Mouse (Mus musculus) embryonic facial prominence, embryonic 15.5 days (tissue): ENCODE data around the gene Gfra1. TPM values are rescaled to one million over a fixed set of nuclear protein-coding genes. Genes with fewer than 3 reads are reported as not detected.

ENCODE experiments used
- ATAC-seq: fragments of 200-750 bp; cut with Nextera tagmentation; 2 replicates; pipeline ENCODE4 v1.8.0; 2017; ENCODE audit warnings: low read depth, moderate TSS enrichment; ENCODE audit not compliant: insufficient number of reproducible peaks, low FRiP score, low TSS enrichment
- H3K27ac ChIP-seq: fragments of 300-500 bp; sonication (generic); replicated peaks from 2 replicates; pipeline ENCODE4 v1.5.1; 2015; ENCODE audit warnings: mild to moderate bottlenecking, inconsistent platforms
- H3K27me3 ChIP-seq: fragments of 300-500 bp; sonication (generic); 2 replicates; pipeline ENCODE4 v1.6.1; 2015; ENCODE audit warnings: inconsistent platforms
- H3K36me3 ChIP-seq: fragments of 300-500 bp; sonication (generic); 2 replicates; pipeline ENCODE4 v1.6.1; 2015; ENCODE audit warnings: mild to moderate bottlenecking, inconsistent platforms
- H3K4me1 ChIP-seq: fragments of 300-500 bp; sonication (generic); 2 replicates; pipeline ENCODE4 v1.6.1; 2015; ENCODE audit warnings: inconsistent platforms
- H3K4me2 ChIP-seq: fragments of 300-500 bp; sonication (generic); replicated peaks from 2 replicates; pipeline ENCODE4 v1.6.1; 2015; ENCODE audit warnings: mild to moderate bottlenecking, inconsistent platforms
- H3K4me3 ChIP-seq: fragments of 300-500 bp; sonication (generic); replicated peaks from 2 replicates; pipeline ENCODE4 v1.5.1; 2015; ENCODE audit warnings: mild to moderate bottlenecking, inconsistent platforms
- H3K9ac ChIP-seq: fragments of 300-500 bp; sonication (generic); 2 replicates; pipeline ENCODE4 v1.6.1; 2015; ENCODE audit warnings: inconsistent platforms
- H3K9me3 ChIP-seq: fragments of 300-500 bp; sonication (generic); replicated peaks from 2 replicates; pipeline ENCODE4 v1.6.1; 2016; ENCODE audit warnings: inconsistent platforms
- WGBS: fragments of 180-500 bp; shearing (Covaris S2); methylation state at CpG from one replicate; pipeline ENCODE4 v1.1.7; 2015; 5-methylcytosine and 5-hydroxymethylcytosine counted together
- polyA plus RNA-seq: library from polyadenylated mRNA; unstranded; fragments of >200 nt; fragmentation: Nextera tagmentation; extraction: Ambion mirVana; gene quantifications from 2 replicates; pipeline ENCODE4 v1.2.1, GENCODE M21; 2015

Gfra1 gene
- polyA plus RNA-seq, 1 experiment from 2014 or later = 55.4 TPM

DNA sequence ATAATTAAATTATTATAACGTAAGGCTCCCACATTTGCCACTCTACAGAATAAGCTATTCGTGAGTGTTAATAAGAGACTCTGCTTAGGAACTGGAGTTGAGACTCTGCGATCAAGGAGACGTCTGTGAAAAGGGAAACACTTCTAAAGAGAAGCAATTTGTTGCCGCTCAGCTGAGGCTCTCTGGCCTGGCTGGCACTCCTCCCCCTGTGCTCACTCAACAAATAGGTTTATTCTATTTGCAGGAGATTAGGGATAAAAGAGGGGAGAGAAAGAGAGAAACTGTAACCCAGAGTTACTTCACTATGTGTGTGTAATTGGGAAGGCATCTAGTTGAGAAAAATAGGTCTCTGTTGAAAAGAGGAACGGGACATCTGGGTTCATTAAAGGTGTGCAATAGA lies 204.6 kb downstream of the Gfra1 start:
- Histone ChIP-seq H3K27me3 (no peaks in the 10 kb centered on the region), H3K9ac (no peak overlapping the region), H3K4me2 (no peak overlapping the region), H3K36me3 (no peaks in the 10 kb centered on the region), H3K4me3 (no peak overlapping the region), H3K9me3 (no peaks in the 10 kb centered on the region), H3K4me1 (no peaks in the 10 kb centered on the region; the same call in 1 of the 2 replicates), H3K27ac (no peak overlapping the region)
- no peak for ATAC-seq
- 58% methylated on average over 6 of the region's 6 CpGs for WGBS

DNA sequence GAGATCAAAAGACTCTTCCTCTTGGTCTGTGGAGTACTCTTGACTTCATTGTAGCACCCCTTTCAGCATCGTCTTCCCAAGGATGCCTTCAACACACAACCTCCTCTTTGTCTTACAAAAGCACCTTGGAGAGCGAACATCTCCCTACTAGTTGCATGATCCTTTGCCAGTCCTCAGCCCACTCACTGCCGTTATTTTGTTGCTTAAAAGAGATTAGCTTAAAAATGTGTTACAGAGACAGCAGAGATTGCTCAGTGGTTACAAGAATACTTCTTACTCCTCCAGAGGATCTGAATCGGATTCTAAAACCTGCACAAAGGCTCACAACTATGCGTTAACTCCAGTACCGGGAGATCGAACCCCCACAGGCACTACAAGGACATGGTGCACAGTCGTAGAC lies 205.5 kb downstream of the Gfra1 start:
- WGBS = 84% methylated on average over 8 of the region's 8 CpGs
- no peak overlapping the region for H3K9ac ChIP-seq
- H3K27me3 ChIP-seq = peaks cover under 1% of the 10 kb centered on the region; the same call in 1 of the 2 replicates
- no peaks in the 10 kb centered on the region for H3K36me3 ChIP-seq
- H3K4me2 ChIP-seq = no peak overlapping the region
- no peak overlapping the region for H3K27ac ChIP-seq
- no peaks in the 10 kb centered on the region for H3K9me3 ChIP-seq
- no peaks in the 10 kb centered on the region; the same call in 1 of the 2 replicates for H3K4me1 ChIP-seq
- no peak for ATAC-seq
- no peak overlapping the region for H3K4me3 ChIP-seq

DNA sequence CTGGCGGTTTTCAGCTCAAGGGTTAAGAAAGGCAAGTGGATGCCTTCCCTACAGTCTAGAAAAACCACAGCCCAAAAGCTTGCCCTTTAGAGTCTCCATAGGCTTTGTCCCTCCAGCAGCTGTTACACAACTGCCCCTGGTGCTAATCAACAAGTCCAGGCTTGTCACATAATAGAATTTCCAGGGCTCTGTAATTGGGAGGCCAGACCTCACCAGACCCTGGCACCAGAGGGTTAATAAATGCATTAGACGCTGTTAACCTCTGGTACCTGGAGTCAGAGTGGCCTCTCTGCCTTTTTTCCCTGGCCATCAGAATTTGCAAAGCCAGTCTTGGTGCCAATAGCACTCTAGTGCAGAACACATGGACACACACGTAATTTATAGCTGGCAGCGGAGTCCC lies 211.6 kb downstream of the Gfra1 start:
- ATAC-seq = no peak
- no peak overlapping the region for H3K4me2 ChIP-seq
- peaks cover 6% of the 10 kb centered on the region; the same call in 1 of the 2 replicates for H3K4me1 ChIP-seq
- no peaks in the 10 kb centered on the region for H3K9me3 ChIP-seq
- no peaks in the 10 kb centered on the region for H3K36me3 ChIP-seq
- H3K9ac ChIP-seq = no peak overlapping the region
- no peak overlapping the region for H3K27ac ChIP-seq
- peaks cover 4% of the 10 kb centered on the region; the same call in 1 of the 2 replicates for H3K27me3 ChIP-seq
- 61% methylated on average over 4 of the region's 4 CpGs for WGBS
- H3K4me3 ChIP-seq = no peak overlapping the region

DNA sequence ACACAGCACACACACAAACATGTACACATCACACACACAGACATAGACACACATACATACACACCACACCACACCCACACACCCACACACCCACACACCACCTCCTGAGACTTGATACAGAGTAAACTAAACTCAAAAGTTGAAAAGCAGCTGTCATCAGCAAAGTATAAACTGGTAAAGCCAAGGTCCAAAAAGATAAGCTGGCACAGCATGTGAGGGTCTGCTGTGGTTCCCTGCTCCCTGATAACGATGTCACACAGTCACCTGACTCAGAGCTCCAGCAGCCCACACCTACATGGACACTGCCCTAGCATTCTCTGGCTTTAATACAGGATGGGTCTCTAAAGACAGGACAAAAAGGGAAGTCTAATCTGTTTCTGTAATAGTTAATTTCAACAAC lies 212.1 kb downstream of the Gfra1 start:
- H3K27me3 ChIP-seq = peaks cover 4% of the 10 kb centered on the region; the same call in 1 of the 2 replicates
- H3K4me2 ChIP-seq = no peak overlapping the region
- no peaks in the 10 kb centered on the region for H3K36me3 ChIP-seq
- WGBS = 85% methylated on average over 1 of the region's 1 CpGs
- peaks cover 6% of the 10 kb centered on the region; the same call in 1 of the 2 replicates for H3K4me1 ChIP-seq
- H3K4me3 ChIP-seq = no peak overlapping the region
- H3K9ac ChIP-seq = no peak overlapping the region
- no peaks in the 10 kb centered on the region for H3K9me3 ChIP-seq
- H3K27ac ChIP-seq = no peak overlapping the region
- ATAC-seq = no peak

DNA sequence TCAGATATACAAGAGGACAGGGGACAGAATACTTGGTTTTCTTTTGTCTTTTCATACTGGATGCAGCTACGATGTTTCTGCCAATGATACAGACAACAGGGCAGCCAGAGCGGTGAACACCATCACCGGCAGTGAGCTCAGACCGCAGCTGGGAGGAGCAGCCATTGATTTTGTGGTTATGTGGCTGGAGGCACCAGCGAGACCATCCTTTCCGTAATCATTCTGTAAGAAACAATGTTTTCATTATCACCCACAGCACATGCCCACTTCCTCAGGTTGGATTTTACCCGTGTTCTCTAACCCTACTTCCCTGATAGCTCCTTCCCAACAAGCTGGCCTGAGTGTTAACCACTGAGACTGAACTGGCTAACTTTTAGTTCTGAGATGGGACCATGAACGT lies 217.4 kb downstream of the Gfra1 start:
- Histone ChIP-seq H3K27ac (no peak overlapping the region), H3K4me3 (no peak overlapping the region), H3K4me2 (no peak overlapping the region), H3K36me3 (no peaks in the 10 kb centered on the region), H3K4me1 (no peaks in the 10 kb centered on the region), H3K9ac (no peak overlapping the region), H3K27me3 (peaks cover 2% of the 10 kb centered on the region; the same call in 1 of the 2 replicates), H3K9me3 (no peaks in the 10 kb centered on the region)
- no peak for ATAC-seq
- WGBS = 67% methylated on average over 8 of the region's 8 CpGs

DNA sequence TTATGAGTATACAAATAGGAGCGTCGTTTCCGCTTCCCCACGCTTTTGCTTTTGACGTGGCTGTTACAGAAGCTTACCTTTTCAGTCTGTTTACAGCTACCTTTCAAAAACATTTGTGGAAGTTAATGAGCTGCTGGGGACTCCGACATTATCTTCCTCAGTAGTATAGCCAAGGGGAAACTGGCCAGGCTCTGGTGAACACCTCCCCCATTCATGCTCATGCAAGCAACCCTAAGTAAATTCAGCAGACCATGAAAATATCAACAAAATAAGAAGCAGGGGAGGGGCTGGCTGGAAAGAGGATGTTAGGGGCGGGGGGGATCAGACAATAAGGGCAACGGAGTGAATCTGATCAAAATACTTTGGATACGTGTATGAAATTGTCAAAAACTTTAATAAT lies 228.0 kb downstream of the Gfra1 start:
- Histone ChIP-seq H3K27me3 (peaks cover 2% of the 10 kb centered on the region; the same call in 1 of the 2 replicates), H3K36me3 (no peaks in the 10 kb centered on the region), H3K9me3 (no peaks in the 10 kb centered on the region), H3K27ac (no peak overlapping the region), H3K9ac (no peak overlapping the region), H3K4me1 (peaks cover 20% of the 10 kb centered on the region), H3K4me3 (no peak overlapping the region), H3K4me2 (no peak overlapping the region)
- no peak for ATAC-seq
- 60% methylated on average over 9 of the region's 9 CpGs for WGBS

DNA sequence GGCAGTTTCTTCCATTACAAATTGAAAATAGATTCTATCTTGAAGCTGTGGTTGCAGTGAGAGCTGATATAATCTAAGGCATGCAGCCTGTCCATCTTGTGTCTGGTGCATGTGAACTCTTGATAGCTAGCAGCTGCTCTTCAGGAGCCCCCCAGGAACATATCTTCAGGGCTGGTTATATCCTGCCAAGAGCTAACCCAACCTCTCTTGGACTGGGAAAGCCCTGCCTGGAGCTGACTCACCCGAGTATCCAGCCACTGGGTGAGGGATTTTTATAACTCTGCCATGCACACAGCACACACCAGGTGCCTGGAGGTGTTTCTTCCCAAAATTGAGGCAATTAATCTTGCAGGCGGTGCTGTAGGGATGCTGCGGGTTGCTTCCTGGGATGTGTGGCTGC lies 228.8 kb downstream of the Gfra1 start:
- 25% methylated on average over 3 of the region's 3 CpGs for WGBS
- Histone ChIP-seq H3K36me3 (no peaks in the 10 kb centered on the region), H3K4me3 (no peak overlapping the region), H3K9ac (no peak overlapping the region), H3K27ac (no peak overlapping the region), H3K9me3 (no peaks in the 10 kb centered on the region), H3K4me2 (no peak overlapping the region), H3K4me1 (peaks cover 20% of the 10 kb centered on the region), H3K27me3 (peaks cover 2% of the 10 kb centered on the region; the same call in 1 of the 2 replicates)
- no peak for ATAC-seq

DNA sequence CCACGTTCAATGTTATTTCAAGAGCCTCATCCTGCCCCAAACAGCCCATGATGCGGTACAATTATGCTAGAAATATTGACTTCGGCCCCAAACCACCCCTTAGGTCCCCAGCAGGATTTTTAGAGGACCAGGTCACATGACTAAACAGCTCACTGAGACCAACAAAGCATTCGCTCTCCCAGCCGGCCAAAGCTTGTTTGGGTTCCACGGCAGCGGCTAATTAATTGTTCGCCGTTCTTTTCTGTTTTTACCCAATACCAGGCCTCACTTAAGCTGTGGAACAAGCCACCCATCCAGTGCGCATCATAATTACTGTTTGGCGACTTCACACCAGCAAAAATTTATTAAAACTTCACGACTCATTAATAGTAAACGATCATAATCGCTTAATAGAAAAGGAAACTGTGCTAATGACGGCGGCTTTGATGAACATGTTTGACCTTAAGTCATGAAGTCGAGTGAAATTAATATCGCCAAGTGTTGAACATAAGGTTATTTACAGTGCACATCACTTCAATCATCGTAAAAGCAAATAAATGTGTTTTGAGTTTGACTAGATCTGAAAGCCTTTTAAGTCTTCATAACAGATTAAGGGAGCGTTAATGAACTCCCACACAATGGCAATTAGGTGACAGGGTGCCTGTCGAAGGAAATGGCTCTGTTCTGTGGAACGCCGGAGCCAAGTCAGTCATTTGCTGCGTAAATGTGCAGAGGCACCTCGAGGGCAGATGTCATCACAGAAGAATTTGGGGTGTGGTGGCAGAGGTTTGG lies 235.5 kb downstream of the Gfra1 start:
- no peak overlapping the region for H3K9ac ChIP-seq
- H3K4me3 ChIP-seq = no peak overlapping the region
- no peak overlapping the region for H3K27ac ChIP-seq
- no peaks in the 10 kb centered on the region for H3K4me1 ChIP-seq
- no peaks in the 10 kb centered on the region for H3K27me3 ChIP-seq
- no peaks in the 10 kb centered on the region for H3K36me3 ChIP-seq
- ATAC-seq = no peak
- WGBS = 67% methylated on average over 25 of the region's 25 CpGs
- H3K9me3 ChIP-seq = no peaks in the 10 kb centered on the region
- no peak overlapping the region for H3K4me2 ChIP-seq

DNA sequence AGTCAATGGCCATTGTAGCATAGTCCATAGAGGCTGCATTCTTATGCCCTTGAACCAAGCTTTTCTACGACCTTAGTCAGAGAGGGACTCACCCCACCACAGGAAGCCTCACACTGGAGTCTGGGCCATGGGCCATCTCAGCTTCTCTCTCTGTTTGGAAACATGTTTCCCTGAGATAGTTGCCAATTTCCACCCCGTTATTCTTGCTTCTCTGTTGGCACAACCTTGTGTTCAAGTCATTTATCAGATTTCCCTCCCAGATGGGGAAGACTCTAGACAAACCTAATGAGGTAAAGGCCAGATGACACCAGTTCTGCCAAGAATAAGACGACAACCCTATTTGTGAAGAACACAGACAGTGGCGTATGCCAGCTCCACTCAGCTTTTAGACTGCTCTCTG lies 238.1 kb downstream of the Gfra1 start:
- H3K27ac ChIP-seq = no peak overlapping the region
- H3K4me1 ChIP-seq = no peaks in the 10 kb centered on the region
- H3K4me3 ChIP-seq = no peak overlapping the region
- H3K27me3 ChIP-seq = no peaks in the 10 kb centered on the region
- no peaks in the 10 kb centered on the region for H3K36me3 ChIP-seq
- no peak for ATAC-seq
- no peak overlapping the region for H3K4me2 ChIP-seq
- H3K9me3 ChIP-seq = no peaks in the 10 kb centered on the region
- WGBS = 74% methylated on average over 4 of the region's 4 CpGs
- H3K9ac ChIP-seq = no peak overlapping the region

DNA sequence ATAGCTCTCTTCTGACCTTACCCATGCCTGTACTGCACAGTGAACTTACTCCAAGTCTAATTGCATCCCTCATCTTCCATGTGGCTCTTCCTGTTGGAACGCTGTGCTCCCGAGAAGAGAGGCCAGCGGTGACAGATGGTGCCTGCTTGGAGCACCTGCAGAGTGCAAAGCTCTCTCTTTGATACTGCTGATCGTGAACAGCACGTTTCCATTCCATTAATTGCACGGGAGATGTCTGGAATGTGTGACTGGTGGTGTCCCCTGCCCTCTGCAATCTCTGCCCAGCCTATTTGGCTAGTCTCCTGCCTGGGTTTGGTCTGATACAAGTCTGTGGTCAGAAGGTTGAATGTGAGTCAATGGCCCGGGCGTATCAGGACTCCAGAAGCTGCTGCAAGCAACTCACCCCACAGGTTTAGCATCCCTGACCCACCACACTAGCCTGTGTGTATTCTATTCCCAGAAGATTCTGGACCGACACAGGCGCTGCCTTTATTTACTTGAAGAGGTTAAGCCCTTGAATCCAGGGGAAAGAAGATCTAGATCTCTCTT lies 249.1 kb downstream of the Gfra1 start:
- Histone ChIP-seq H3K27ac (no peak overlapping the region), H3K36me3 (no peaks in the 10 kb centered on the region), H3K4me2 (no peak overlapping the region), H3K4me3 (no peak overlapping the region), H3K4me1 (peaks cover 18% of the 10 kb centered on the region), H3K27me3 (no peaks in the 10 kb centered on the region; the same call in 1 of the 2 replicates), H3K9ac (no peak overlapping the region), H3K9me3 (no peaks in the 10 kb centered on the region)
- ATAC-seq = no peak
- WGBS = 75% methylated on average over 10 of the region's 10 CpGs

DNA sequence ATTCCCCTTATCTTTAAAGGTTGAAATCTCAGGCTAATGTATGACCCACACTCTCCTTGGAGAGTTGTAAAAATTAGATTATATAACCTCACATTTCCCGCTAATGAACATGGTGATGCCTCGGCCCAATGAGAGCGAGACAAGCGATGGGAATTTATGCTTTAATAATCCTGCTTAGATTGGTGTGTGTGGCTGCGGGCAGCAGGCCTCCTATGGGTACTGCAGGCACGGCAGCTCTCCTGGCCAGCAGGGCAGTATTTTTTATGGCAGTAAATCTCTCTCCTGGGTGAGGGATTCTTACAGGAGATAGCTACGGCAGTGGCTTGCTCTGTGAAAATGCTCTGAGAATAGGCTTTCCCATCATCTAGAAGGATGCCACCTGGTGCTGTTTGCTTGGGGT lies 250.2 kb downstream of the Gfra1 start:
- ATAC-seq = no peak
- Histone ChIP-seq H3K27ac (no peak overlapping the region), H3K9ac (no peak overlapping the region), H3K4me2 (no peak overlapping the region), H3K4me3 (no peak overlapping the region), H3K27me3 (no peaks in the 10 kb centered on the region; the same call in 1 of the 2 replicates), H3K9me3 (no peaks in the 10 kb centered on the region), H3K36me3 (no peaks in the 10 kb centered on the region), H3K4me1 (peaks cover 27% of the 10 kb centered on the region)
- 94% methylated on average over 7 of the region's 7 CpGs for WGBS
